Mouse (Mus musculus): ENCODE data around the gene Mcm2.

DNA sequence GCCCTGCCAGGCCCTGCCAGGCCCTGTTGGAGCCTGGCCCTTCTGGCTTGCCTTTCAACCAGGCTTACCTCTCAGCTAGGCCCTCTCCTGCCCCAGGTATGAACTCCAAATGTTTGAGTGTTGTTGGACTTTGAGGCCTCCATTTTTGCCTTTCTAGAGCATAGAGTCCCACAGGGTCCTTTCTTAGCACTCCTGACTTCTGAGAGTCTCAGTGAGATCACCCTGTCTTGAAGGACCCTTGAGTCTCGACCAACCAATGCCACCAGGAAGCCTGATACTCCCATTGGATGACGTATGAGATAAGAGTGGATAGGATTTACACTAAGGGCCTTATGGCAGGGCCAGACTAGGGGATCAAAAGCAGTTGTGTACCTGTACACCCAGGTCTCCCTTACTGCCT lies 32.9 kb upstream of the Mcm2 start:
- TF ChIP-seq POLR2A (IDR thresholded peaks at IDR 0.05; ENCODE audit: insufficient read depth, low read depth, low read length) (no peak), CTCF (IDR thresholded peaks at IDR 0.05; ENCODE audit: insufficient read depth, low read depth, low read length) (no peak)

Measured in olfactory bulb, adult 2 months (tissue).